Mouse (Mus musculus): ENCODE measurements around the gene Sntg2. TPM values are rescaled to one million over a fixed set of nuclear protein-coding genes. Genes with fewer than 3 reads are reported as not detected.

The Sntg2 gene
- polyA plus RNA-seq, 1 experiment from 2014 or later = 6.2 TPM

- no peak overlapping the region for H3K4me3 ChIP-seq
- no peak overlapping the region for H3K27ac ChIP-seq (ENCODE audit: poor library complexity, severe bottlenecking)
- H3K36me3 ChIP-seq = no peaks in the 10 kb centered on the region
- no peaks in the 10 kb centered on the region for H3K9me3 ChIP-seq (replicated peaks)
- no peaks in the 10 kb centered on the region for H3K27me3 ChIP-seq (replicated peaks)
- peaks cover 9% of the 10 kb centered on the region; the same call in 1 of the 2 replicates for H3K4me1 ChIP-seq (replicated peaks)
- no peak overlapping the region for H3K4me2 ChIP-seq
- no peak overlapping the region for H3K9ac ChIP-seq
- no peak for ATAC-seq (ENCODE audit: insufficient number of reproducible peaks, low FRiP score)
- 74% methylated on average over 3 of the region's 3 CpGs for WGBS
These were observed 212.7 kb downstream of the Sntg2 start for GRCm38 (mm10) chr12:30160475-30160874.

GRCm38 (mm10) chr12:30159788-30160187, 213.4 kb downstream of the Sntg2 start:
- Histone ChIP-seq H3K4me2 (no peak overlapping the region), H3K4me3 (no peak overlapping the region), H3K9me3 (replicated peaks) (no peaks in the 10 kb centered on the region), H3K4me1 (replicated peaks) (peaks cover 9% of the 10 kb centered on the region; the same call in 1 of the 2 replicates), H3K9ac (no peak overlapping the region), H3K27me3 (replicated peaks) (0 out of 2 replicates have a peak, but pooled peaks cover 5% of the 10 kb centered on the region), H3K27ac (ENCODE audit: poor library complexity, severe bottlenecking) (no peak overlapping the region), H3K36me3 (no peaks in the 10 kb centered on the region)
- 78% methylated on average over 8 of the region's 8 CpGs for WGBS
- no peak for ATAC-seq (ENCODE audit: insufficient number of reproducible peaks, low FRiP score)

GRCm38 (mm10) chr12:30154079-30154673, 219.0 kb downstream of the Sntg2 start:
- Histone ChIP-seq H3K4me1 (replicated peaks) (0 out of 2 replicates have a peak, but pooled peaks cover 1% of the 10 kb centered on the region), H3K4me3 (no peak overlapping the region), H3K27me3 (replicated peaks) (0 out of 2 replicates have a peak, but pooled peaks cover 5% of the 10 kb centered on the region), H3K9me3 (replicated peaks) (no peaks in the 10 kb centered on the region), H3K27ac (ENCODE audit: poor library complexity, severe bottlenecking) (no peak overlapping the region), H3K36me3 (no peaks in the 10 kb centered on the region), H3K9ac (no peak overlapping the region), H3K4me2 (no peak overlapping the region)
- ATAC-seq (ENCODE audit: insufficient number of reproducible peaks, low FRiP score) = no peak
- 64% methylated on average over 7 of the region's 7 CpGs for WGBS

- Histone ChIP-seq H3K27me3 (replicated peaks) (no peaks in the 10 kb centered on the region), H3K4me1 (replicated peaks) (no peaks in the 10 kb centered on the region), H3K4me3 (no peak overlapping the region), H3K9me3 (replicated peaks) (no peaks in the 10 kb centered on the region), H3K27ac (ENCODE audit: poor library complexity, severe bottlenecking) (no peak overlapping the region), H3K9ac (no peak overlapping the region), H3K4me2 (no peak overlapping the region), H3K36me3 (no peaks in the 10 kb centered on the region)
- ATAC-seq (ENCODE audit: insufficient number of reproducible peaks, low FRiP score) = no peak
- WGBS = 58% methylated on average over 3 of the region's 3 CpGs
These were observed 231.1 kb downstream of the Sntg2 start for GRCm38 (mm10) chr12:30142085-30142484.

- H3K4me1 ChIP-seq (replicated peaks) = no peaks in the 10 kb centered on the region
- no peak for ATAC-seq (ENCODE audit: insufficient number of reproducible peaks, low FRiP score)
- WGBS = 72% methylated on average over 4 of the region's 4 CpGs
These were observed 240.7 kb downstream of the Sntg2 start, which contains the start of gene Tpo for GRCm38 (mm10) chr12:30132524-30132923. Tpo (minus strand) TSS chr12:30132624.

GRCm38 (mm10) chr12:30129411-30129716, 243.8 kb downstream of the Sntg2 start:
- ATAC-seq (ENCODE audit: insufficient number of reproducible peaks, low FRiP score) = no peak
- H3K27me3 ChIP-seq (replicated peaks) = no peaks in the 10 kb centered on the region; the same call in 1 of the 2 replicates
- WGBS = 70% methylated on average over 6 of the region's 6 CpGs
- H3K9me3 ChIP-seq (replicated peaks) = no peaks in the 10 kb centered on the region
- no peak overlapping the region for H3K4me3 ChIP-seq
- H3K27ac ChIP-seq (ENCODE audit: poor library complexity, severe bottlenecking) = no peak overlapping the region
- H3K4me1 ChIP-seq (replicated peaks) = no peaks in the 10 kb centered on the region
- H3K9ac ChIP-seq = no peak overlapping the region
- H3K4me2 ChIP-seq = no peak overlapping the region
- no peaks in the 10 kb centered on the region for H3K36me3 ChIP-seq

More at GRCm38 (mm10) chr12:30132524-30132923, 240.7 kb downstream of the Sntg2 start, which contains the start of gene Tpo:
- H3K9me3 ChIP-seq (replicated peaks) = no peaks in the 10 kb centered on the region
- H3K27me3 ChIP-seq (replicated peaks) = no peaks in the 10 kb centered on the region; the same call in 1 of the 2 replicates
- no peaks in the 10 kb centered on the region for H3K36me3 ChIP-seq
- no peak within 1 kb of the TSS for H3K4me3 ChIP-seq
- H3K27ac ChIP-seq (ENCODE audit: poor library complexity, severe bottlenecking) = no peak within 1 kb of the TSS
- H3K4me2 ChIP-seq = no peak within 1 kb of the TSS
- H3K9ac ChIP-seq = no peak within 1 kb of the TSS

GRCm38 (mm10) chr12:30128561-30129410, 244.4 kb downstream of the Sntg2 start:
- Histone ChIP-seq H3K4me1 (replicated peaks) (no peaks in the 10 kb centered on the region), H3K9ac (no peak overlapping the region), H3K4me3 (no peak overlapping the region), H3K27ac (ENCODE audit: poor library complexity, severe bottlenecking) (no peak overlapping the region), H3K36me3 (no peaks in the 10 kb centered on the region), H3K4me2 (no peak overlapping the region), H3K9me3 (replicated peaks) (no peaks in the 10 kb centered on the region), H3K27me3 (replicated peaks) (no peaks in the 10 kb centered on the region; the same call in 1 of the 2 replicates)
- WGBS = 57% methylated on average over 7 of the region's 7 CpGs
- no peak for ATAC-seq (ENCODE audit: insufficient number of reproducible peaks, low FRiP score)

Other genes starting within 250 kb of the Sntg2 start
- 0.05 TPM in 1 of 2 replicates, not detected in the other for gene Tpo, start 240.8 kb downstream of the Sntg2 start, polyA plus RNA-seq (2016; fragmentation: Nextera tagmentation; extraction: Ambion mirVana)
- 14.8 and 15.4 TPM in 2 replicates for gene Tmem18, start 211.1 kb upstream of the Sntg2 start, polyA plus RNA-seq (2016; fragmentation: Nextera tagmentation; extraction: Ambion mirVana)

All from heart, embryonic 12.5 days (tissue).